16 mouse cellular contexts compared by ENCODE assay signal in the genomic region with DNA sequence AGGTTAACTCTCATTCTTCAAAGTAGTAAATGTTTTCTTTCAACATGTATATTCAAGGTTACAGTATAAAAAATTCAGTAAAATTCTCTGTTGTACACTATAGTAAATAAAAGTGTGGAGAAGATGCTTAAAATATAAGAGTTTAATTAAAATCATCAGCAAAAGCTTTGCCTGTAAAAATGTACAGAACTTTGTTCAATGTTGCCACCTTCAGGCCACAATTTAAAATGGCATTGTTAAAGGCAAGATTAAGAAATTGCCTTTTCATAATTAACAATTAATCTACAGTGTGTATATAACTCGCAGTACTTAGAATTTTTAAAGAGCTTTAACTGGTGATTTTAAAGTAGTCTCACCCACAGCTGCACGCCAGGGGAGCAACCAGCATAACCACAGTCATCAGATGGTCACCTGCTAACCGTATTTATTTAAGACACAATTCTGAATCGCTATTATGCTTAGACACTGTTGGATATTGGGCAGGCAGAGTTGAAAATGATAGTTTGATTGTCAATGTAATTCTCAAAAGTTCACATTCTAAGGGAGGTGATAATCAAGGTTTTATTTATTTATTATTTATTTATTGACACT.
DNase-seq lines count a peak whose midpoint lies in the region; ATAC-seq and TF ChIP-seq lines count a peak whose summit lies in the region.
"Had no signal": no experiment of that assay in that cellular context is flagged by ENCODE, and none has a peak within 500 bp of the region (broad histone marks: within the 10 kb centered on the region; RNA-seq: fewer than 3 reads in every experiment).

No protein-coding gene starts in this region.

- H3K9ac ChIP-seq in intestine, postnatal 0 days (ENCODE audit: low read depth, low read length): no peak overlapping the region
- H3K9ac ChIP-seq in intestine, embryonic 16.5 days (ENCODE audit: low read depth, low read length): no peak overlapping the region
- H3K9ac ChIP-seq in midbrain, embryonic 11.5 days (ENCODE audit: low read length): no peak overlapping the region
- H3K9ac ChIP-seq: intestine, embryonic 15.5 days had no signal

- no peaks in the 10 kb centered on the region for H3K36me3 ChIP-seq in intestine, postnatal 0 days (ENCODE audit: control insufficient read depth, insufficient read depth)
- no peaks in the 10 kb centered on the region for H3K36me3 ChIP-seq in intestine, embryonic 16.5 days (ENCODE audit: control insufficient read depth, insufficient read depth, low read length)
- no peaks in the 10 kb centered on the region for H3K36me3 ChIP-seq in midbrain, embryonic 11.5 days (ENCODE audit: control insufficient read depth, insufficient read depth, low read length)
- H3K36me3 ChIP-seq in midbrain, embryonic 10.5 days: no peaks in the 10 kb centered on the region
- H3K36me3 ChIP-seq: embryonic facial prominence, embryonic 10.5 days; intestine, embryonic 15.5 days had no signal

- no peak overlapping the region for H3K4me3 ChIP-seq in intestine, postnatal 0 days (ENCODE audit: low read depth, low read length)
- no peak overlapping the region for H3K4me3 ChIP-seq in intestine, embryonic 16.5 days (ENCODE audit: low read length)
- H3K4me3 ChIP-seq in midbrain, embryonic 11.5 days (ENCODE audit: low read depth, low read length): no peak overlapping the region
- H3K4me3 ChIP-seq in midbrain, embryonic 10.5 days: no peak overlapping the region
- H3K4me3 ChIP-seq: embryonic facial prominence, embryonic 10.5 days; gastrocnemius, adult 2 months; intestine, embryonic 15.5 days had no signal

- no peak overlapping the region for H3K4me2 ChIP-seq in intestine, postnatal 0 days (replicated peaks; ENCODE audit: low read depth)
- no peak overlapping the region for H3K4me2 ChIP-seq in intestine, embryonic 16.5 days (ENCODE audit: low read depth, low read length)
- no peak overlapping the region for H3K4me2 ChIP-seq in midbrain, embryonic 11.5 days
- H3K4me2 ChIP-seq: intestine, embryonic 15.5 days had no signal

- ATAC-seq in intestine, postnatal 0 days: no peak
- no peak for ATAC-seq in intestine, embryonic 16.5 days
- peak; percentile 50; the same call in 1 of the 2 replicates for ATAC-seq in midbrain, embryonic 11.5 days (ENCODE audit: low FRiP score)
- ATAC-seq: intestine, embryonic 15.5 days had no signal

- TF ChIP-seq CTCF in intestine, postnatal 0 days (IDR thresholded peaks at IDR 0.05; ENCODE audit: low read depth): peak; percentile 20; the same call in 1 of the 2 replicates

- H3K27me3 ChIP-seq in intestine, postnatal 0 days (replicated peaks; ENCODE audit: control insufficient read depth, insufficient read depth, low read length): no peaks in the 10 kb centered on the region
- no peaks in the 10 kb centered on the region for H3K27me3 ChIP-seq in intestine, embryonic 16.5 days (replicated peaks; ENCODE audit: control insufficient read depth, insufficient read depth, low read length)
- no peaks in the 10 kb centered on the region for H3K27me3 ChIP-seq in midbrain, embryonic 11.5 days (ENCODE audit: control insufficient read depth, insufficient read depth, low read length)
- no peaks in the 10 kb centered on the region for H3K27me3 ChIP-seq in midbrain, embryonic 10.5 days (ENCODE audit: low read depth, poor library complexity, severe bottlenecking)
- H3K27me3 ChIP-seq: intestine, embryonic 15.5 days had no signal

- no peak overlapping the region for H3K27ac ChIP-seq in intestine, postnatal 0 days (ENCODE audit: low read depth, low read length)
- H3K27ac ChIP-seq in intestine, embryonic 16.5 days (ENCODE audit: low read length): no peak overlapping the region
- H3K27ac ChIP-seq in midbrain, embryonic 11.5 days (ENCODE audit: low read depth, low read length): no peak overlapping the region
- H3K27ac ChIP-seq in midbrain, embryonic 10.5 days (replicated peaks): no peak overlapping the region
- H3K27ac ChIP-seq: embryonic facial prominence, embryonic 10.5 days; gastrocnemius, adult 2 months; intestine, embryonic 15.5 days had no signal

- no peaks in the 10 kb centered on the region for H3K9me3 ChIP-seq in intestine, postnatal 0 days (ENCODE audit: control insufficient read depth)
- H3K9me3 ChIP-seq in intestine, embryonic 16.5 days (ENCODE audit: control insufficient read depth, low read length): no peaks in the 10 kb centered on the region
- H3K9me3 ChIP-seq in midbrain, embryonic 11.5 days (ENCODE audit: control insufficient read depth, low read length): no peaks in the 10 kb centered on the region
- no peaks in the 10 kb centered on the region for H3K9me3 ChIP-seq in midbrain, embryonic 10.5 days (replicated peaks)
- H3K9me3 ChIP-seq: embryonic facial prominence, embryonic 10.5 days; intestine, embryonic 15.5 days had no signal

- DNase-seq in cerebellum, postnatal 10 days: peak; percentile 2 to 6
- no peak for DNase-seq in cerebellum, adult 11-12 months
- DNase-seq in midbrain, embryonic 11.5 days (ENCODE audit: low spot score, missing footprints): no peak
- DNase-seq in midbrain, embryonic 10.5 days (ENCODE audit: low spot score): no peak
- DNase-seq in testis, postnatal 10 days (ENCODE audit: low spot score): no peak
- no peak for DNase-seq in kidney, adult 9 months
- DNase-seq: adrenal gland, adult 2 months; cerebellum, adult 9-11 months; gastrocnemius, adult 2 months; heart, postnatal 10 days; right cerebral cortex, postnatal 14 days; thymus, postnatal 14 days had no signal

- 63% methylated on average over 4 of the region's 4 CpGs for WGBS in intestine, postnatal 0 days
- WGBS in intestine, embryonic 16.5 days: 71% methylated on average over 4 of the region's 4 CpGs
- 79% methylated on average over 4 of the region's 4 CpGs for WGBS in midbrain, embryonic 11.5 days
- WGBS in midbrain, embryonic 10.5 days: 80% methylated on average over 4 of the region's 4 CpGs

- H3K4me1 ChIP-seq in intestine, postnatal 0 days (replicated peaks; ENCODE audit: control insufficient read depth, insufficient read depth, low read length): no peaks in the 10 kb centered on the region
- H3K4me1 ChIP-seq in intestine, embryonic 16.5 days (ENCODE audit: control insufficient read depth, insufficient read depth, low read length): no peaks in the 10 kb centered on the region
- no peaks in the 10 kb centered on the region for H3K4me1 ChIP-seq in midbrain, embryonic 11.5 days (ENCODE audit: control insufficient read depth, insufficient read depth, low read length)
- H3K4me1 ChIP-seq in midbrain, embryonic 10.5 days: no peaks in the 10 kb centered on the region
- H3K4me1 ChIP-seq: embryonic facial prominence, embryonic 10.5 days; intestine, embryonic 15.5 days had no signal

Comparison
In these comparisons a context has a peak if more than half of its experiments do, and no peak if none do; other contexts are left out.
1. DNase-seq: peak in cerebellum, postnatal 10 days (2 of 2); none in cerebellum, adult 11-12 months (single experiment), midbrain, embryonic 11.5 days (single experiment), midbrain, embryonic 10.5 days (single experiment), testis, postnatal 10 days (single experiment) and kidney, adult 9 months (single experiment).